Mouse (Mus musculus): ENCODE results near the gene Fkbp1a.
A peak's percentile ranks its signal among the peaks of the same experiment; 100 is the strongest.

Gene Fkbp1a

DNA sequence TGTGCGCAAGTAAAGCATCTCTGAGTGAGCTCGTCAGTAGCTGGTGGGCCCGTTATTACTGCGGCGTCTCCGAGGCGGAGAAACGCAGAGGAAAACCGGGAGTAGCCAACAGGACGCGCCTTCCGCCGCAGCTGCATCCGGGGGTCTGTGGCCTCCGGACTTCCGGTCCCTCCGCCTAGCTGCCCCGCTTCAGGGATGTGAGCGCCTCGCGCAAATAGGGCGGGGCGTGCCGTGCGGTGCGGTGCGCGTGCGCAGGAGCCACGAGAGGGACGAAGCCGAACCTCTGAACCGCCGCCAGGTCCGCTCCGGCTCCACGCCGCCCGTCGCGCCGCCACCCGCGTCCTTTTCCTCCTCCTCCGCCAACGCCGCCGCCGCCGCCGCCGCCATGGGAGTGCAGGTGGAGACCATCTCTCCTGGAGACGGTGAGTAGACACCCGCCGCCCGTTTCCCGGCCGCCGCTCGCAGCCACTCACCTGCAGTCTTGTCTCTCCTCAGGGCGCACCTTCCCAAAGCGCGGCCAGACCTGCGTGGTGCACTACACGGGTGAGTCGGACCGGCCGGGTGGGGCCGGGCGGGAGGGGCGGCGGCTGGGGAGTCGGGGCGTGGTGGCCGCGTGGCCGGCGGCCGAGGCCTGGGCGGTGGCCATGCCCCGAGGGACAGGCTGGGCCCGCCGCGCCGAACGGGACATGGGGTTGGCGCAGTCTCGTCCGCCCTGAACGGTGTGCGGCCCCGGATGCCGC lies at the start of gene Fkbp1a:
Gene Fkbp1a, plus strand, starts transcription at position 161 of the 740 bp plus-strand sequence.
- peak; percentile 99 for DNase-seq

DNA sequence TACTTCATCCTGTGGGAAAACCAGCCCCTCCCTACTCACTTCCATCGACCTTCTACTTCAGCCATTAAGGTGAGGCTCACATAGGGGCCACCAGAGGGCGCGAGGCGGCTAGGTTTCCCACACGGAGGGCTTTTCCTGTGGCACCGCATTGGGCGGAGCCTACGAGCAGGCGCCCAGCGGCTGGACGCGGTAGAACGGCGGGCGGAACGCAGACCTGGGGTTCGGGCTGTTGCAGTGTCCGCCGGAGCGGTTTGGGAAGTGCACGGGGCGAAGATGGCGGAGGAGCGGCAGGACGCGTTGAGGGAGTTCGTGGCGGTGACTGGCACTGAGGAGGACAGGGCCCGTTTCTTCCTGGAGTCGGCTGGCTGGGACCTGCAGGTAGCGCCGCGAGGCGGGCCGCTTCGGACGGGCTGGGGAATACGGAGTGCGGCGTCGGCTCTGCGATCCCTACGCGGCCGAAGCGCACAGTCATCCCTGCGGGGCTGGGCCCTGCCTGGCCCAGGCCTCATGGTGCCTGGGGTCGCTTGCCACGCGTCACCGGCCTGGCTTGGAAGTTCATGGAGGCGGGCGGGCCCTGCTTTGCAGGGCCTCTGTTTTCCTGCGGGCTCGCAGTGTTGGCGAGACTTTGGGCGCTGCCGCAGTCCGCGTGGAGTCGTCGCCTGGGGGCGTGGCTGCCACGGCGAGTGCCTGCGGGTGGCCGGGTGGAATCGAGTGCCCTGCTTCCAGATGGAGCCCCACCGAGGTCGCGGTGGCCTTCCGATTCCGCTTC lies 48.1 kb upstream of the Fkbp1a start, which contains the start of gene Nsfl1c:
Gene Nsfl1c, plus strand, starts transcription at position 148 of the 769 bp plus-strand sequence.
- DNase-seq, result peak; percentile 97

DNA sequence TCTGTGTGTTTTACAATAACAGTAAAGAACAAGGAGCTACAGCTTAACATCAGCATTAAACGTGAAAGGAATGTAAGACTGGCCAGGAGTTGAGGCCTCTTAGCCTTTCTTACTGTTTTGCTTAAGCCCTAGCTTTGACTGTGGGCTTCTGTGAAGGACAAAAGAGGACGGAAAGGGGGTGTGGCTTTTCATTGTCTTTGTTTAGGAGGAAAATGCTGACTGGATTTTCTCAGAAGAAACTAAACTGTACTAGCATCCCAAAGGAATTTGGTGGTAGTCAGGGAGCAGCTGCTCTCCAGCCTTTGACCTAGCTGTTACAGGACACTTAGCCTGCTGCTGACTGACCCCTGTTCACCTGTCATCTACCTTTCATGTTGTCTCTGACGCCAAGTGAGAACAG lies 43.9 kb upstream of the Fkbp1a start:
- no peak for DNase-seq

DNA sequence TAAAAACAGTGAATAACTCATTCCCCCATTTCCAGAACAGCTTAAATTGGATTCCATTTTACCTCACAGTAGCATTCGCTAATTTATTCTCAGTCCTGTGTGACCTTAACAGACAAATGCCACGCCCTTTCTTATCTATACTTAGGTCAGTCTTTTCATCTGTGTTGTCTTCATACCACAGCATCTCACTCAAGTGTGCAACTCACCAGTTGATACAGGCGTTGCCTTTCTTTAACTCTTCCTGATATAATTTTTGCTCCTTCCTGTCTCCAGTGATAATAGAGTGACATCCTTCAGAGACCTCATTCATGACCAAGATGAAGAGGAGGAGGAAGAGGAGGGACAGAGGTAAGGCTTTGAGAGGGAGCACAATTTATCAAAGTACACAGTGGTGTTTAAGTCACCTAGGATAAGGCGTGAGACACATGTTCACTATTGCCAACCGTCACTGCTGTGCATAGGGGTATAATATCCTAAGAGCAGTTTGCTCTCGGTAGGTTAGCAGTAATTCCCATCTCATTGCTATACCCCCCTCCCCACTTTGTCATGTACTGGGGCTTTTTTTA lies 41.8 kb upstream of the Fkbp1a start:
- DNase-seq, result no peak

DNA sequence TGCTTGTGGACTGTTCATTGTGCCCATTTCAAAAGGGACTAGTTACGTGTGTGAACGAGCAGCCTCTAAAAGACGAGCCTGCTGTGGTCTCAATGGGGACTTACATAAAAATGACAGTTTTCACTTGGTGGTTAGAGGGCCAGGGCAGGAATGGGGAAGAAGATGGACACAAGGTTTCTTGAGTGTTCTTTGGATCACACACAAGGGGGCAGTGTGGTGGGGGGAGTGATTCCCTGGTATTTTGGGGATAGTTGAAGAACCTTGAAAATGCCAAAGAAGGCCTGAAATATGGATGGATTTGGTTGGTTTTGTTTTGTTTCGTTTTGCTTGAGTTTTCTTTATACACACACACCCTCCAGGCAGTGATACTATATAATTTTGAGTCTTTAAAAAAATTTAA lies 38.1 kb upstream of the Fkbp1a start:
- no peak for DNase-seq

GRCm38 (mm10) chr2:151512199-151512598 lies 30.1 kb upstream of the Fkbp1a start:
- DNase-seq, result peak; percentile 76

- no peak for DNase-seq
These were observed 28.6 kb upstream of the Fkbp1a start for GRCm38 (mm10) chr2:151513525-151514285.

- no peak for DNase-seq
These were observed 23.3 kb upstream of the Fkbp1a start for GRCm38 (mm10) chr2:151519000-151519399.

DNA sequence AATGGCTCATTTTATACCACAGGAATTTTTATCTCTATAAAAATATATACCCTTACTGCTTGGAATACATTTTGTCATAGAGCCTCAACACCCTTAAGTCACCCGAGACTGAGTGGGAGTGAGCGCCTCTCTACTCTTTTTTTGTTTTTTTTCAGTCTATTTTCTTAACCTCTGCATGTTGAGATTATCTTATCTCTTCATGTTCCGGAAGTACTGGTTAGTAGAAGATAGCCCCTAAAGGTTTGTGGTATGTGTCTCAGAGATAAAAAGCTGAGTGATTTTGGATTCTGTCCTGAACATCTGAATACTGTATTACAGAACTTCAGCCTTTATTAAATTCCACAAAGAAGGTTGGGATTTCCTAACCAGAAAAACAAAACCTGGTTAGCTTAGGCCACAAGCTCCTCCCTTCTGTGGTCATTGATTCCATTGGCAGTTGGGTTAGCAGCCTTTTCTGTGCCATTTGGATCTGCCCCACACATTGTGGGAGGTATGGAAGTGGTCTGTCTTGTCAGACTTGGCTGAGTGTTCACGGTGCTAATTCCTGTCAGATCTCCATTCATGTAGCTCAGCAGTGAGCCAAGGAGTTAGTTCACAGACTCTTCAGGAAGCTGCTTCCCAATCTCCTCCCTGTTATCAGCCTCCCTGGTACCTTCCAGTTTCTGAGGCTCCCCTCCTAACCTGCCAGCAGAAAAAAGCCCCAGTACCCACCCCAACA lies 17.8 kb upstream of the Fkbp1a start:
- no peak for DNase-seq

DNA sequence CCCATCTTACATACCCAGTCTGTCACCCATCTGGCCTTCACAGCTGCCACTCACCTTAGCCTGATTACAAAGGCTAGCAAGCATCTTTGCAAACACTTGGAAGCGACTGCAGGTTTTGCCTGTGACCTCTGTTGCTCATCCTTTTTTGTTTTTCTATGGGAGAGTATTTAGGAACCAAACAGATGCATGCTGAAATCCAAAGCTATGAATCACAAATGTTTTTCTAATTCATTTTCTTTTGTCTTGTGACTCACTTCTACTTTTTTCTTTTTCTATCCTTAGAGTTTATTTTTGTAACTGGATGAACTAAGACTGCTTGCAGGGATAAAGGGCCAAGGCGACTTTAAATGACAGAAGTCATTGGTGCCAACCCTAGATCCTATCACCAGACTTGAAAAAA lies 16.8 kb upstream of the Fkbp1a start:
- DNase-seq, result no peak

GRCm38 (mm10) chr2:151528066-151528465 lies 14.2 kb upstream of the Fkbp1a start:
- no peak for DNase-seq

DNA sequence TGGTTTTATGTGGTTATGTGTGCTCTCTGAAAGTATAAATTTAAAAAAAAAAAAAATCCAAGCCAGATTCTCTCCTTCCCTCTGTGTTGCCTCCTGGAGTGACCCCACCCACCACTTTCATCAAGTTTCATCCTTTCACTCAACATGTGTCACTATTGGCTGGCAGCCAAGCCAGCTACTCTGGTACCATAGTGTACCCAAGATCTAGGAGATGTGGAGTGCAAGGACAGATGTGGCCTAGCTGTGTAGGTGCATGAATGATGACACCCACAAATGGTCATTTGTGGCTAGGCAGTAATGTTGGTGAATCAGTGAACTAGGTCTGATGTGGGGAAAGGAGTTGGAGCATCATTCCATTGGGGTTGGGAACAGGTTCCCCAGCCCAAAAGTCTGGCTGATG lies 13.1 kb upstream of the Fkbp1a start:
- DNase-seq, result no peak

- DNase-seq, result peak; percentile 37
These were observed 11.7 kb upstream of the Fkbp1a start for GRCm38 (mm10) chr2:151530378-151531230.

GRCm38 (mm10) chr2:151533632-151534031 lies 8.7 kb upstream of the Fkbp1a start:
- DNase-seq, result no peak

- no peak for DNase-seq
These were observed 6.2 kb upstream of the Fkbp1a start for GRCm38 (mm10) chr2:151535961-151536617.

DNA sequence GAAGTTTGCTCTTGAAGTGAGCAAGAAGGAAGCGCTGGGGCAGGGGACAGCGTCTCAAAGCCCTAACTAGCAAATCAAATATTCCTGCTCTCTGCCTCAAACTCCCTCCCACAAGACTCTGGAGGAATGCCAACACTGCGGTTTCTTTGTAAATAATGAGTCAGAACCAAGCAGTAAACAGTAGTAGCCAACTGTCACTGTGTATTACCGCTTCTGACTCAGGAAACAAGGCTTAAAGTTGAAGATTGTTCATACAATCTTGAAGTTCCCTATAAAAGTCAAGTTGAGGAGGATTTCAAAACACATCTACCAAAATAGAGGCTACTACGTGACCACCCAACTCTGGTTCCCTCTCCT lies 5.7 kb upstream of the Fkbp1a start:
- DNase-seq, result peak; percentile 92

DNA sequence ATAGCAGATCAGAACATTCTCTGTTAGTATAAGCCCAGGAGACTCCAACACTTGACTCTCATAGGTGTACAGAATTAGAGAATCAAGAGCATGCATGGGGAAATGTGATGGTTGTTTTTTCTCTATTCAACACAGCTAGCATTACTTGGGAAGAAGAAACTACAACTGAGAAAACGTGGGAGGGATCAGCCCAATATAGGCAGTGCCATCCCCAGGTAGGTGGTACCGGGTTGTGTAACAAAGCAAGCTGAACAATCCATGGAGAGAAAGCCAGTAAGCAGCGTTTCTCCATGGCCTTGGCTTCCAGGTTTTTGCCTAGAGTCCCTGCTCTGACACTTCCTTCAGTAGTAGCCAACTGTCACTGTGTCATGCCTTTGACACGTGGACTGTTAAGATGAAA lies 3.6 kb upstream of the Fkbp1a start:
- no peak for DNase-seq

DNA sequence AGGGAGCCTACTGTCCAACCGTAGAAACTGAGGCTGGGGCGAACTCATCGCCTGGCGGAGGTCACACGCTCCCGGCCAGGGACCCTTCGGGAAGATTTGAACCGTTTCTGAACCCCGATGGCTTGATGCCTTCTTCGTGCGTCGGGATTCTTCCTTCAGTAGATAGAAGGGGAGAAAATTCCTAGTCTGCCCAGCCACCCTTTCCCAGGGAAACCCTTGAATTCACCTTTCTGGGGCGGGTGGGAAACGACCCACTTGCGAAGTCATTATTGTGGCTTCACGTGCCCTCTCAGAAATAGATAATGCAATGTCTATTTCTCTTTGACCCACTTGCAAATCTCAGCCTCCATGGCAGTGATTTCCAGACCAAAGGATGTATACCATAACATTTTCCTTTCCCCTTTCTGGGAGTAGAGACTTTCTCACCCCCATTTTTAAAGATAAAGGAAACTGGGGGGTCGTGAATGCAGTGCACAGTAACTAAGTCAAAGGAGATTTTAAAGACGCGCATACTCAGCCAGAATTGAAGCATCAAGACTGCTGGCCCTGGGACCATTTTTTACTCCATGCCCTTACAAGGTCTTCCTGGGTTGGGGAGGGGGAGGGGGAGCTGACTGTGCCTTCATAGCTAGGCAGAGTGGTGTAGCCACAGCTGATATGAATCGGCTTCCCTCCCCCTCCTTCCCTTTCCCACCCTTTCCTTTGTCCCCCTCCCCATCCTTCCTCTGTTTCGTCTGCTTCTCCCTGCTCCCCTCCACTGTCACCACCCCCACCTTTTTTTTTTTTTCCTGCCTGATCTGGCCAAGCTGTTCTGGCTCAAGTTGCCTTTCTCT lies 996 bp downstream of the Fkbp1a start:
- DNase-seq, result peak; percentile 85

DNA sequence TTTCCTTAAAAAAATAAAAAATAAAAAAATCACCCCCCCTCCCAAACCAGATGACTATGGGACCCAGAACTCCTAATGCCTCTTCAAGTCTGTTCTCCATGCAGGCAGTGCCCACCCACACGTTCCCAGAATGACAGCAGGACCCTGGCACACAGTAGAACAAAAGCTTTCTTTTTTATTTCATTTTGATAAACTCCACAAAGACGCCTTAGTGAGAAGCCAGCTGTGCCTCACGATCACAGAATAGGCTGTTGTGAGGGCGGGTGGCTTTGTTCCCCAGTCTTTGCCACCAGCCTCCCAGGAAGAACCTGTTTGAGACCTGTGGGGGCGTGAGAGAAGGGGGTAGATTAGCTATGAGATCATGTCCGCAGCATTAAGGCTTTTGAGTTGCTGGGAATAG lies 2.4 kb downstream of the Fkbp1a start:
- no peak for DNase-seq

- no peak for DNase-seq
These were observed 4.3 kb downstream of the Fkbp1a start for GRCm38 (mm10) chr2:151546571-151546970.
